Mouse (Mus musculus) stomach, embryonic 16.5 days (tissue): ENCODE data around the gene Dhx37. TPM values are rescaled to one million over a fixed set of nuclear protein-coding genes. Genes with fewer than 3 reads are reported as not detected.
A peak's percentile ranks its signal among the peaks of the same experiment; 100 is the strongest.

Source experiments
- ATAC-seq: fragments of 200-750 bp; cut with Nextera tagmentation; 2 replicates; pipeline ENCODE4 v1.8.0; 2017; ENCODE audit warnings: moderate number of reproducible peaks, moderate TSS enrichment; ENCODE audit not compliant: insufficient read depth, low FRiP score
- H3K27ac ChIP-seq: fragments of 300-500 bp; sonication (generic); 2 replicates; pipeline ENCODE4 v1.5.1; 2014; ENCODE audit warnings: low read length
- H3K27me3 ChIP-seq: fragments of 300-500 bp; sonication (generic); 2 replicates; pipeline ENCODE4 v1.6.1; 2014; ENCODE audit warnings: low read length, control low read depth, mixed read lengths; ENCODE audit not compliant: control insufficient read depth, insufficient read depth
- H3K36me3 ChIP-seq: fragments of 300-500 bp; sonication (generic); 2 replicates; pipeline ENCODE4 v1.6.1; 2014; ENCODE audit warnings: low read length; ENCODE audit not compliant: control insufficient read depth, insufficient read depth
- H3K4me1 ChIP-seq: fragments of 300-500 bp; sonication (generic); 2 replicates; pipeline ENCODE4 v1.6.1; 2014; ENCODE audit warnings: low read length, control low read depth, mixed read lengths; ENCODE audit not compliant: control insufficient read depth, insufficient read depth
- H3K4me2 ChIP-seq: fragments of 300-500 bp; sonication (generic); 2 replicates; pipeline ENCODE4 v1.6.1; 2014; ENCODE audit warnings: low read depth, low read length, mixed read lengths
- H3K4me3 ChIP-seq: fragments of 300-500 bp; sonication (generic); replicated peaks from 2 replicates; pipeline ENCODE4 v1.5.1; 2014; ENCODE audit warnings: mild to moderate bottlenecking, low read length
- H3K9ac ChIP-seq: fragments of 300-500 bp; sonication (generic); 2 replicates; pipeline ENCODE4 v1.6.1; 2014; ENCODE audit warnings: low read length
- H3K9me3 ChIP-seq: fragments of 300-500 bp; sonication (generic); replicated peaks from 2 replicates; pipeline ENCODE4 v1.6.1; 2016; ENCODE audit warnings: low read length, control low read depth; ENCODE audit not compliant: control insufficient read depth
- WGBS: fragments of 180-500 bp; shearing (Covaris S2); extraction: QIAGEN DNeasy Blood & Tissue Kit; methylation state at CpG from one replicate; pipeline ENCODE4 v1.1.7; 2014; 5-methylcytosine and 5-hydroxymethylcytosine counted together
- polyA plus RNA-seq: library from polyadenylated mRNA; unstranded; fragments of >200 nt; fragmentation: Nextera tagmentation; extraction: Ambion mirVana; gene quantifications from 2 replicates; pipeline ENCODE4 v1.2.1, GENCODE M21; 2015

The Dhx37 gene
- polyA plus RNA-seq, 1 experiment from 2014 or later: 8.4 TPM

- H3K36me3 ChIP-seq: no peaks in the 10 kb centered on the region
- WGBS: 53% methylated on average over 13 of the region's 13 CpGs
Observed at GRCm38 (mm10) chr5:125407020-125407830, 26.7 kb downstream of the Dhx37 start.

GRCm38 (mm10) chr5:125406322-125407016 lies 27.5 kb downstream of the Dhx37 start:
- H3K36me3 ChIP-seq: no peaks in the 10 kb centered on the region
- peaks cover 18% of the 10 kb centered on the region for H3K4me1 ChIP-seq
- H3K9ac ChIP-seq: peak overlapping the region; percentile 79
- H3K27ac ChIP-seq: peak overlapping the region; percentile 90
- H3K4me3 ChIP-seq: peak overlapping the region; percentile 71
- peak overlapping the region; percentile 69 for H3K4me2 ChIP-seq
- H3K9me3 ChIP-seq: no peaks in the 10 kb centered on the region
- ATAC-seq: peak; percentile 49
- WGBS: 2% methylated on average over 20 of the region's 20 CpGs
- no peaks in the 10 kb centered on the region for H3K27me3 ChIP-seq

More at GRCm38 (mm10) chr5:125407020-125407830, 26.7 kb downstream of the Dhx37 start:
- no peak for ATAC-seq
- Histone ChIP-seq H3K4me2 (peak overlapping the region; percentile 69), H3K9me3 (no peaks in the 10 kb centered on the region), H3K27me3 (no peaks in the 10 kb centered on the region), H3K4me1 (peaks cover 18% of the 10 kb centered on the region), H3K9ac (peak overlapping the region; percentile 79), H3K27ac (peak overlapping the region; percentile 90), H3K4me3 (peak overlapping the region; percentile 71)

GRCm38 (mm10) chr5:125405546-125406248 lies 28.2 kb downstream of the Dhx37 start:
- Histone ChIP-seq H3K27ac (peak overlapping the region; percentile 92), H3K9ac (peak overlapping the region; percentile 79), H3K9me3 (no peaks in the 10 kb centered on the region), H3K27me3 (no peaks in the 10 kb centered on the region), H3K4me3 (peak overlapping the region; percentile 71), H3K4me2 (peak overlapping the region; percentile 90), H3K36me3 (no peaks in the 10 kb centered on the region), H3K4me1 (peaks cover 18% of the 10 kb centered on the region)
- WGBS: 1% methylated on average over 31 of the region's 31 CpGs
- ATAC-seq: peak; percentile 68

- WGBS: 1% methylated on average over 28 of the region's 28 CpGs
Observed at GRCm38 (mm10) chr5:125404903-125405545, 28.9 kb downstream of the Dhx37 start.

GRCm38 (mm10) chr5:125404536-125404902 lies 29.4 kb downstream of the Dhx37 start:
- H3K4me2 ChIP-seq: peak overlapping the region; percentile 90
- H3K4me1 ChIP-seq: peaks cover 11% of the 10 kb centered on the region
- no peaks in the 10 kb centered on the region for H3K27me3 ChIP-seq
- 3% methylated on average over 7 of the region's 7 CpGs for WGBS
- no peak for ATAC-seq
- H3K9ac ChIP-seq: peak overlapping the region; percentile 72
- H3K4me3 ChIP-seq: peak overlapping the region; percentile 71
- no peaks in the 10 kb centered on the region for H3K9me3 ChIP-seq
- no peaks in the 10 kb centered on the region for H3K36me3 ChIP-seq
- peak overlapping the region; percentile 92 for H3K27ac ChIP-seq

More at GRCm38 (mm10) chr5:125404903-125405545, 28.9 kb downstream of the Dhx37 start:
- Histone ChIP-seq H3K27ac (peak overlapping the region; percentile 92), H3K4me1 (peaks cover 16% of the 10 kb centered on the region), H3K27me3 (no peaks in the 10 kb centered on the region), H3K4me2 (peak overlapping the region; percentile 90), H3K9me3 (no peaks in the 10 kb centered on the region), H3K9ac (peak overlapping the region; percentile 72), H3K4me3 (peak overlapping the region; percentile 71), H3K36me3 (no peaks in the 10 kb centered on the region)
- peak; percentile 34; the same call in 1 of the 2 replicates for ATAC-seq

GRCm38 (mm10) chr5:125403481-125404465 lies 30.1 kb downstream of the Dhx37 start:
- H3K4me1 ChIP-seq: peaks cover 9% of the 10 kb centered on the region
- peak overlapping the region; percentile 41 for H3K4me3 ChIP-seq
- WGBS: 13% methylated on average over 31 of the region's 31 CpGs
- H3K9me3 ChIP-seq: no peaks in the 10 kb centered on the region
- H3K4me2 ChIP-seq: peak overlapping the region; percentile 90
- H3K27ac ChIP-seq: no peak overlapping the region
- ATAC-seq: no peak
- H3K27me3 ChIP-seq: no peaks in the 10 kb centered on the region
- H3K9ac ChIP-seq: peak overlapping the region; percentile 27; the same call in 1 of the 2 replicates
- no peaks in the 10 kb centered on the region for H3K36me3 ChIP-seq

- Histone ChIP-seq H3K27ac (no peak overlapping the region), H3K27me3 (no peaks in the 10 kb centered on the region), H3K9ac (no peak overlapping the region), H3K36me3 (no peaks in the 10 kb centered on the region), H3K4me3 (no peak overlapping the region), H3K4me2 (no peak overlapping the region), H3K4me1 (peaks cover 9% of the 10 kb centered on the region), H3K9me3 (no peaks in the 10 kb centered on the region)
- 60% methylated on average over 6 of the region's 6 CpGs for WGBS
- ATAC-seq: no peak
Observed at GRCm38 (mm10) chr5:125402991-125403390, 30.9 kb downstream of the Dhx37 start.

GRCm38 (mm10) chr5:125402476-125402875 lies 31.4 kb downstream of the Dhx37 start:
- 56% methylated on average over 10 of the region's 10 CpGs for WGBS
- H3K4me2 ChIP-seq: no peak overlapping the region
- ATAC-seq: no peak

More at GRCm38 (mm10) chr5:125402476-125402875, 31.4 kb downstream of the Dhx37 start:
- peaks cover 9% of the 10 kb centered on the region for H3K4me1 ChIP-seq
- H3K4me3 ChIP-seq: no peak overlapping the region
- H3K9me3 ChIP-seq: no peaks in the 10 kb centered on the region
- H3K27me3 ChIP-seq: no peaks in the 10 kb centered on the region
- H3K36me3 ChIP-seq: no peaks in the 10 kb centered on the region
- H3K9ac ChIP-seq: no peak overlapping the region
- H3K27ac ChIP-seq: no peak overlapping the region
